Mouse (Mus musculus) ES-E14 (cell line): ENCODE results near the gene Sf3b3. TPM values are rescaled to one million over a fixed set of nuclear protein-coding genes. Genes with fewer than 3 reads are reported as not detected.
A peak's percentile ranks its signal among the peaks of the same experiment; 100 is the strongest.

Experiments used
- DNase-seq: peaks from one replicate; pipeline ENCODE4 v3.0.0-alpha.2; 2013; ENCODE audit warnings: low read depth, low spot score
- H3K27ac ChIP-seq: 2 replicates; pipeline ENCODE4 v1.5.1; 2012; ENCODE audit warnings: low read depth, mild to moderate bottlenecking, low read length, moderate library complexity, mixed read lengths; ENCODE audit not compliant: poor library complexity, insufficient read depth, severe bottlenecking
- H3K36me3 ChIP-seq: 2 replicates; pipeline ENCODE4 v1.6.1; 2012; ENCODE audit warnings: mild to moderate bottlenecking, low read length, moderate library complexity, mixed read lengths; ENCODE audit not compliant: control insufficient read depth, poor library complexity, insufficient read depth, severe bottlenecking
- H3K4me1 ChIP-seq, 2 experiments: fragments of 150-350 bp in 1 of 2; sonication (generic) in 1 of 2; 2 replicates each; pipeline ENCODE4 v1.6.1; 2012; ENCODE audit warnings: low read length in 2 of 2, mild to moderate bottlenecking in 1 of 2, mixed read lengths in 1 of 2; ENCODE audit not compliant: control insufficient read depth in 2 of 2, insufficient read depth in 2 of 2, poor library complexity in 1 of 2
- H3K4me3 ChIP-seq, 2 experiments: fragments of 150-350 bp in 1 of 2; sonication (generic) in 1 of 2; 2 replicates each; pipeline ENCODE4 v1.5.1; 2012; ENCODE audit warnings: low read length in 2 of 2, low read depth in 1 of 2, mild to moderate bottlenecking in 1 of 2, mixed read lengths in 1 of 2; ENCODE audit not compliant: insufficient read depth in 1 of 2, poor library complexity in 1 of 2, severe bottlenecking in 1 of 2
- H3K9ac ChIP-seq: 2 replicates; pipeline ENCODE4 v1.6.1; 2012; ENCODE audit warnings: low read depth, mild to moderate bottlenecking, low read length, mixed read lengths; ENCODE audit not compliant: poor library complexity, insufficient read depth, severe bottlenecking
- H3K9me3 ChIP-seq: fragments of 150-350 bp; sonication (generic); 2 replicates; pipeline ENCODE4 v1.6.1; 2012; ENCODE audit warnings: low read depth, mild to moderate bottlenecking, low read length; ENCODE audit not compliant: control insufficient read depth, insufficient read depth
- CHD2 ChIP-seq: IDR thresholded peaks from 2 replicates; pipeline ENCODE4 v1.6.1; 2014; ENCODE audit warnings: mild to moderate bottlenecking, low read depth, low read length, inconsistent platforms
- HCFC1 ChIP-seq: IDR thresholded peaks from 2 replicates; pipeline ENCODE4 v1.6.1; 2012; ENCODE audit warnings: low read length, inconsistent platforms, borderline replicate concordance; ENCODE audit not compliant: insufficient read depth
- MAFK ChIP-seq: IDR thresholded peaks from 2 replicates; pipeline ENCODE4 v1.6.1; 2014; ENCODE audit warnings: mild to moderate bottlenecking, low read depth, low read length, inconsistent platforms; ENCODE audit not compliant: insufficient read depth
- ZC3H11A ChIP-seq: IDR thresholded peaks from 2 replicates; pipeline ENCODE4 v1.6.1; 2012; ENCODE audit warnings: low read depth, mild to moderate bottlenecking, inconsistent platforms, low read length, borderline replicate concordance
- ZNF384 ChIP-seq: IDR thresholded peaks from 2 replicates; pipeline ENCODE4 v1.6.1; 2012; ENCODE audit warnings: low read depth, low read length, inconsistent platforms
- in situ Hi-C, 2 experiments: fragments of 600-800 bp; cut with MboI; formaldehyde crosslinking; loops; one replicate each; pipeline ENCODE4 v1.15.1; 2025; ENCODE audit warnings: low sequenced_read_pairs in 2 of 2, inconsistent platforms in 1 of 2; ENCODE audit not compliant: unreplicated experiment in 2 of 2
- total RNA-seq: library from RNA; depleted of rRNA; stranded (reverse); fragments of 300-350 nt; gene quantifications from 2 replicates; pipeline ENCODE4 v1.2.3, GENCODE M21; 2012; rRNA removed

Gene Sf3b3
- total RNA-seq, 1 experiment, result 210 TPM

DNA sequence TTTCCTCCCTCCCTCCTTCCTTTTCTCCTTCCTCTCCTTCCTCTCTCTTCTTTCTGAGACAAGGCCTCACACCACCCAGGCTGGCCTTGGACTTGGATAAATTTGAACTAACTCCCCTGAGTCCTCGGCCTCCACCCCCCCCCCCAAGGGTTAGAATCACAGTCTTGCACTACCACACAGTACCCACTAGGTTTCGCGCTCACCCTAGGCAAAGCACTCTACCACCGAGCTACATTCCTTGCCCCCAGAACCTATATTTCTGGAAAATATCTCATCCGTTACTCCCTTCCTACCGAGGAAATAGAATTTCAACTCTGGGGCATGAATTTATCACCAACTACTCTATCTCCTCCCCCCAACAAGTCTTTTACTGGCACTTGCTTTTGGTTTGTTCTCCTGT is 84.6 kb downstream of the Sf3b3 start:
- H3K36me3 ChIP-seq, result no peaks in the 10 kb centered on the region
- no peaks in the 10 kb centered on the region for H3K9me3 ChIP-seq
- DNase-seq, result no peak
- H3K4me3 ChIP-seq, result no peak overlapping the region
- H3K27ac ChIP-seq, result no peak overlapping the region
- TF ChIP-seq HCFC1 (no peak), MAFK (no peak), CHD2 (no peak), ZNF384 (no peak), ZC3H11A (no peak)
- in situ Hi-C loops, result no loop called here
- H3K9ac ChIP-seq, result no peak overlapping the region
- peaks cover 3 to 28% of the 10 kb centered on the region in 2 experiments for H3K4me1 ChIP-seq

DNA sequence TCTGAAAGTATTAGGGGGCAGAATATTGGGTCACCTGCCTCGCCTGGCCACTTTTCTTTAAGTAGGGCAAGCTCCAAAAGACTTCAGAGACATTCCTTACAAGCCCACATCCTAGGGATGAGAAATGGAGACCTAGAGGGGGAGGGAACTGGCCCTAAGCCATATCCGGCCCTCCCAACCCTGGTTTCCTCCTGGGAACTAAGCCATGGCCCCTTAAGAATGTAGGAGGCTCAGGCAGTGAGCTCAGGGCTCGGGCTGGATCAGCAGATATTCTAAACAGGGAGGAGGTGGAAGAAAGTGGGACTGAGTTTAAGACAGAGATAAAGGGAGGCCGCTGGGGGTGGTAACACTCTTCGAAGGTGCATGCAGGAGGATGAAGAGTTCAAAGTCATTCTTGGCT is 85.4 kb downstream of the Sf3b3 start:
- Histone ChIP-seq H3K4me1 (peaks cover 3 to 34% of the 10 kb centered on the region in 2 experiments), H3K4me3 (peak overlapping the region in 1 of 2 experiments; percentile 23; a peak in 1 of 4 replicates), H3K9ac (peak overlapping the region; percentile 51; the same call in 1 of the 2 replicates), H3K36me3 (no peaks in the 10 kb centered on the region), H3K9me3 (no peaks in the 10 kb centered on the region), H3K27ac (peak overlapping the region; percentile 69)
- no peak for DNase-seq
- in situ Hi-C loops, result no loop called here
- no peak for TF ChIP-seq CHD2
- no peak for TF ChIP-seq HCFC1
- no peak for TF ChIP-seq ZNF384
- TF ChIP-seq MAFK, result no peak
- no peak for TF ChIP-seq ZC3H11A

DNA sequence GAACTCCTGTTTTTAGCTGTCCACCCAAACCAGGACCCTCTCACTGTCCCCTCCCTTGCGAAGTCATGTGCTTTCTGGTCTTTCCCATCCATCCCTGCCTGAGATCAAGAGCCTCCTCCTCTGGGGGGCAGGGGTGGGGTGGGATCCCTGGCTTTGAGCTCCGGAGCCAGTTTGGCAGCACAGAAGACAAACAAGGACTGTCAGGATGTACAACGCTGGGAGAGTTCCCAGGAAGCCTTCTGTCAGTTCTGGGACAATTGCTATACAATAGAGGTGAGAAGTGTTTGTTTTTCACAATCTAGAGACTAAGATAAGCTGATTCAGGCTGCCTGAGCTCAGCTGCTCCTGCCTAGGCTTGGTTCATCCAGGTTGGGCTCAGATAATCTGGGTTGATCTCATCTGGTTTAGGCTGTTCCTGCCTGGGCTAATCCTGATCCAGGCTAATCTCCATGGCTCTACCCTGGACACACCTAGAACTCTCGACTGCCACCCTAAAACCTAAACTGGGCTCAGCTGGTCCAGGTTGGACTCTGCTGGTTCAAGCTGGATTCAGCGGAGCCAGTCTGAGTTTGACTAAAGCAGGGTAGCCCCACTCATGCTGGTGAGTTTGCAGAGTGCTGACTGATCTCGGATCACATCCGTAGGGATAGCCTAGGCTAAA is 86.2 kb downstream of the Sf3b3 start:
- Histone ChIP-seq H3K36me3 (no peaks in the 10 kb centered on the region), H3K9me3 (no peaks in the 10 kb centered on the region), H3K4me1 (peaks cover 5 to 40% of the 10 kb centered on the region in 2 experiments), H3K27ac (peak overlapping the region; percentile 69), H3K9ac (peak overlapping the region; percentile 51; the same call in 1 of the 2 replicates), H3K4me3 (peak overlapping the region in 1 of 2 experiments; percentile 23; a peak in 1 of 4 replicates)
- DNase-seq, result no peak
- in situ Hi-C loops, result no loop called here
- TF ChIP-seq ZNF384 (no peak), MAFK (no peak), HCFC1 (no peak), ZC3H11A (no peak), CHD2 (no peak)

Other genes starting within 250 kb of the Sf3b3 start
- gene Vac14, start 228.2 kb downstream of the Sf3b3 start, total RNA-seq, result 33.1 and 40.3 TPM in 2 replicates
- 3.0 and 3.6 TPM in 2 replicates for gene Mtss1l, start 125.3 kb downstream of the Sf3b3 start, total RNA-seq
- 4.6 and 5.4 TPM in 2 replicates for gene Il34, start 40.9 kb downstream of the Sf3b3 start, total RNA-seq
- gene Cog4, start 187 bp downstream of the Sf3b3 start, total RNA-seq, result 59.4 and 64.7 TPM in 2 replicates
- 17.8 and 23.3 TPM in 2 replicates for gene Fuk, start 55.7 kb upstream of the Sf3b3 start, total RNA-seq
- gene St3gal2, start 73.1 kb upstream of the Sf3b3 start, total RNA-seq, result 7.5 and 12.4 TPM in 2 replicates
- gene Ddx19a, start 151.0 kb upstream of the Sf3b3 start, total RNA-seq, result 32.6 and 35.5 TPM in 2 replicates
- gene Ddx19b, start 185.0 kb upstream of the Sf3b3 start, total RNA-seq, result 25.3 and 30.2 TPM in 2 replicates
- gene Aars, start 186.4 kb upstream of the Sf3b3 start, total RNA-seq, result 211 and 247 TPM in 2 replicates
- gene Exosc6, start 209.6 kb upstream of the Sf3b3 start, total RNA-seq, result 2.6 TPM in 1 of 2 replicates, not detected in the other
- 0.22 TPM in 1 of 2 replicates, not detected in the other for gene Clec18a, start 245.6 kb upstream of the Sf3b3 start, total RNA-seq
- gene Pdpr, start 247.8 kb upstream of the Sf3b3 start, total RNA-seq, result 23.6 and 25.6 TPM in 2 replicates